Mouse (Mus musculus): ENCODE results near the gene Kcnd3. TPM values are rescaled to one million over a fixed set of nuclear protein-coding genes. Genes with fewer than 3 reads are reported as not detected.

Gene Kcnd3
- polyA plus RNA-seq, 2 experiments from 2014 or later: not detected

GRCm38 (mm10) chr3:105590056-105590672 is 138.0 kb downstream of the Kcnd3 start:
- no peak for ATAC-seq

DNA sequence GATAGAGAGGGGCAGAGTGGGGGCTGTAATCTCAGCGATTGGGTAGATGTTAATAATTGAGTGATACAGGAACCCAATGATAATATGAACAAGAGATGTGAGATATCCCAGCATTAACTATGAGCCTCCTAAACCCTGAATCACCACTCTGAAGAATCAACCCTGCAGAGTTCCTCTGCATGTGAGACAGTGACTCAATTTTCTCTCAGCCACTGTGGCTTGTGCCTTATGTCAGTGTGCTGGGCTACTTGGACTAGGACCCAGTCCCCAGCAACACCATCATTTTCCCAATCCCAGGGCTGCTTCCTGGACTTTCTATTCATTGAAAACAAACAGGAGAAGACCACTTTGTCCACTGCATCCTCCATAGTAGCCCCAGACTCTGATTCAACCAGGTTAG is 139.6 kb downstream of the Kcnd3 start:
- no peak for ATAC-seq

GRCm38 (mm10) chr3:105592246-105592645 is 140.1 kb downstream of the Kcnd3 start:
- no peak for ATAC-seq

DNA sequence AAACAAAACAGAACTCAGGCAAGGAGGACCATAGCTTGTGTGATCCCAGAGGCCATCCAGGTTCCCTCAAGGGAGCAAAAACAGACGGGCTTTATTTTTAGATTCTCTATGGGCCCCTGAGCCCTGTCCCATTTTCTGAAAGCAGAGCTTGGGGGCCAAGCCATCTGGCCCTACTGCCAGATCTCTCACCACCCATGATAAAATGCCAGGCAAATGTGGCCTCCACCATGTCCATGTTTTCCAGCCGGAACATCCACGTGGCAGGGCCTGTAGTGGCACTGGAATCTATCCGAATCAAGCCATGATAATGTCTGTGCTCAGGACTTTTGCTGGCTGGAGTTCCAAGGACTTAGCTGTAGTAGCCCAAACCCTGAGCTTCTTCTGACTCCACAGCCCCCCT is 148.4 kb downstream of the Kcnd3 start:
- no peak for ATAC-seq

DNA sequence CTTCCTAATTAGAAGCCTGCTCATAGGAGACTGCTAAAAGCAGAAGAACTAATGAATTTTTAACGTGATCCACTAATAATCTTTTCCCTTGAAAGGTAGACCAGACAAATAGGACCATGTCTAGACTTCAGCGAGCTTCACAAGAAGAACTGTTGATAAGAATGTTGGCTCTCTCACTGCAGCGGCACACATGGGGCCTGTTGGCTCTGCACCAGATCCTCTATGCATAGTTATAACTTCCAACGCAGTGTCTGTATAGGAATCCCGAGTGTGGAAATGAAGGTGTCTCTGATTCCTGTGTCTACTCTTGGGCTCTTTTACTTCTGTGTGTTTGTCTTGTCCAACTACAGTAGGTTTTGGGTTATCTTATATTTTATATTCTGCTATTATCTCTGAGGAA is 150.8 kb downstream of the Kcnd3 start:
- ATAC-seq: no peak

DNA sequence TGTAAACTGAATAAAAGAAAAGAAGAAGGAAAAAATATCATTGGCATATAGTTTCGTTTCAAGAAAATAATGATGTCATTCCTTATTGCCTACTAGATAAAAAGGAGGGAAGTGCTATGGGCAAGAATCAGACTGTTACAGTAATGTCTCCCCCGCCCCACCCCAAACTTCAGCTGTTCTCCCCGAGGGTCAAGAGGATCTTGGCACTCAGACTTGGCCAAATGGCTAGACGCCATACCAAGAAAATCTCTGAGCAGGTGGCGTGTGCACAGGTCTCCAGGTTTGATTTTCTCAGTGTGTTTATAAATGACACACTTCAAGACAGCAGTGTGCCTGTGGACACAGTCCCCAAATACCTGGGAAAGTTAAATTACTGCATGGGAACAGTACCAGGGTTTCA is 153.6 kb downstream of the Kcnd3 start:
- no peak for ATAC-seq

GRCm38 (mm10) chr3:105608857-105609256 is 156.7 kb downstream of the Kcnd3 start:
- no peak for ATAC-seq

GRCm38 (mm10) chr3:105611531-105612422 is 159.6 kb downstream of the Kcnd3 start:
- no peak for ATAC-seq

DNA sequence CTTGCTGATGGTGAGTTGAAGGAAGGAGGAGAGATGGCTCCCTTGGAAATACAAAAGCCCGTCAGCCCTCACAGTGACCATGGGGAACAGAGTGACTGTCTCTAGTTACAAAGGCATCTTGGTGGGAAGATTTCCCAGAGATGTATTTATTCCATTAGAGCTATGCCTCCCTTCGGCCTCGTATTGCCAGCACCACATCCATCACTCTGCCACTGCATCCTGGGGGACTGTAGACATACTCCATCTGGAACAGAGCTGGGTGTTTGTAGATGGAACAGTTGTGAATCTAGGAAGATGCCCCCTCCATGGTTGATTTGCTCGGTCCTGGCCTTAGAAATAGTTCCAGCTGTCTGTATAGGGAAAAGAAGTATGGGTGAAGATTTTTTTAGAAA is 160.3 kb downstream of the Kcnd3 start:
- ATAC-seq: no peak

DNA sequence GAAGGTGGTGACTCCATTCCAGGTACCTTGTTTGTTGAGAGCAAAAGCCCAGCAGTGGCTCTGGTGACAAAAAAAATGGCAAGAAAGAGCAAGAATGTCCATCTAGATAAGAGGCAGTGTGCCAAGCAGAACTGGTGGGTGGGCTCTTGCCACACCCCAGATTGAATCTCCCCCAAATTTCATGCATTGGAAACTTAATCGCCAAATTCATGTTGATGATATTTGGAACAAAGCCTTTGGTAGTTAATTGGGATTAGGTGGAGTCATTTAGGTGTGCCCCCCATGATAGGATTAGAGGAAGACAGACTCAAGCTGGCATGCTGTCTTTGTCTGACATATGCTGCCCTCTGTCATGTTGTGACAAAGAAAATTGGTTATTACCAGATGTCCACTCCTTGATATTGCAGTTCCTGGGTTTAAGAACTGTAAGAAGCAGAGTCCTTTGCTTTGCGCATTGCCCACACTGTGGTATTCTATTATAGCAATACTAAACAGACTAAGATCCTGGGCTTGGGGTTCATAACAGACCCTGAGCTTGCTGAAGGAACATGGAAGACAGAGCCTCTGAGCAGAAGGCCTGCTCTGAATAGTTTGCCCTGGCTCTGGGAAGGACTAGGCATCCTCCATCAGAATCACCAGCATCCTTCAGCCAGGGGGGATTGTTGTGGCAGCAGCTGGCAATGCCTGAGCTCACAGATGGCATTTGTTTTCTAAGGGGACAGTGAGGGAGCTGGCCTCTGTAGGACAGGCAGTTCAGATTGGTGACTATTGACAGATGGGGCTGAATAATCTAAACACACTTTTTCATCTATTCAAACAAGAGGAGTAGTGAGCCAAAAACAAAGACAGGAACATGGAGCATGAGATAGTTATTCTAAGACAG is 165.0 kb downstream of the Kcnd3 start:
- no peak for ATAC-seq

DNA sequence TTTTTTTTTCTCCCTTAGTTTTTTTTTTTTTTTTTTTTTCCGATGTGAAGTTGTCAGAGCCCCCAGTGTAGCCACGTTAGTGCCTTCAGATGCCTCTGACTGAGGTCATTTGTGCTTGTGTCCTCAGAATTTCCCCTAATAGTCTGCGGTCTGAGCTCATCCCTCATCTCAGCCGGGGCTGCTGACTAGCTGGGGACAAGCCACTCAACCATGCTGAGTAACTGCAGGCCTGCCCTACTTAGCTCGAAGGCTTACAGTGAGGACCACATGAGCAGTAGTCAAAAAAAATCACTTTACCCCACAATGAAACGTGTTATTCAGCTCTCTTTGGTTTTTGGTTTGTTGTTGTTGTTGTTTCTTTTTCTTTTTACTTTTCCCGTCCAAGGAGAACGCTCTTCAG is 169.0 kb downstream of the Kcnd3 start:
- no peak for ATAC-seq

GRCm38 (mm10) chr3:105623137-105623536 is 171.0 kb downstream of the Kcnd3 start:
- no peak for ATAC-seq

- no peak for ATAC-seq
Measured at GRCm38 (mm10) chr3:105625961-105626360, 173.8 kb downstream of the Kcnd3 start.

DNA sequence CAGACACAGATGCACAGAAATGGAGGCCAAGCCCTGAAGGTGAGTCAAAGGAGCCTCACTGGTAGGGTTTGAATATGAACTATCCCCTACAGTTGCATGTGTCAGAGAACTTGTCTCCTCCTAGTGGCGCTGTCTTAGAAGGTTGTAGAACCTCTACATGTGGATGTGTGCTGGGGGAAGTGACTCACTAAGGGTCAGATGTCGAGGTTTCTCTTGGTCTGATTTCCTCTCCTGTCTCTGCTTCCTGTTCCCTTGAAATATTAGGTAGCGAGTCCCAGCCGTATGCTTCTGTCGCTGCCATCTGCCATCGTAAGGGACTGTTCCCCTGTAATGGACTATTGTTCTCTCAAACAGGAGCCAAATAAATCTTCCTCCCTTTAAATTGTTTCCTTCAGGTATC is 175.1 kb downstream of the Kcnd3 start:
- ATAC-seq: no peak

GRCm38 (mm10) chr3:105632296-105632695 is 180.2 kb downstream of the Kcnd3 start:
- no peak for ATAC-seq

DNA sequence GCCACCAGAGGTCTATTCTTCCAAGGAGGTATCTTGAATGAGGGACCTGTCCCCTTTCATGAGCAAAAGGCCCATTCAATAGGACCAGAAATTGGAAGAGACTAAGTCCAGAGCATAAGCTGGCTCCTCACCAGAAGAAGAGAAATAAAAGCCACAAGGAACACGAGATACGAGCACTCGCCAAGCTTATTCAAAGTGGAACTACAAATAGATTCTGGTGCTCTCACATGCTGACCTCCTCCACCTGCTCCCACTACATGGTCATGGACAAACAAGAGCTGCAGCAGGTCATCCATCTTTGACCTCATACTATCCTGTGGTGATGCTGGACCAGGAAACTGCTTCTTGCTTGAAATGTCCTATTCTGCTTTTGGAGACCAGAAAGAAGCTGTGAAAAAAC is 180.9 kb downstream of the Kcnd3 start:
- no peak for ATAC-seq

GRCm38 (mm10) chr3:105642186-105642585 is 190.1 kb downstream of the Kcnd3 start:
- ATAC-seq: no peak

- no peak for ATAC-seq
Measured at GRCm38 (mm10) chr3:105643566-105643965, 191.4 kb downstream of the Kcnd3 start.

GRCm38 (mm10) chr3:105648889-105649567 is 196.9 kb downstream of the Kcnd3 start:
- no peak for ATAC-seq

DNA sequence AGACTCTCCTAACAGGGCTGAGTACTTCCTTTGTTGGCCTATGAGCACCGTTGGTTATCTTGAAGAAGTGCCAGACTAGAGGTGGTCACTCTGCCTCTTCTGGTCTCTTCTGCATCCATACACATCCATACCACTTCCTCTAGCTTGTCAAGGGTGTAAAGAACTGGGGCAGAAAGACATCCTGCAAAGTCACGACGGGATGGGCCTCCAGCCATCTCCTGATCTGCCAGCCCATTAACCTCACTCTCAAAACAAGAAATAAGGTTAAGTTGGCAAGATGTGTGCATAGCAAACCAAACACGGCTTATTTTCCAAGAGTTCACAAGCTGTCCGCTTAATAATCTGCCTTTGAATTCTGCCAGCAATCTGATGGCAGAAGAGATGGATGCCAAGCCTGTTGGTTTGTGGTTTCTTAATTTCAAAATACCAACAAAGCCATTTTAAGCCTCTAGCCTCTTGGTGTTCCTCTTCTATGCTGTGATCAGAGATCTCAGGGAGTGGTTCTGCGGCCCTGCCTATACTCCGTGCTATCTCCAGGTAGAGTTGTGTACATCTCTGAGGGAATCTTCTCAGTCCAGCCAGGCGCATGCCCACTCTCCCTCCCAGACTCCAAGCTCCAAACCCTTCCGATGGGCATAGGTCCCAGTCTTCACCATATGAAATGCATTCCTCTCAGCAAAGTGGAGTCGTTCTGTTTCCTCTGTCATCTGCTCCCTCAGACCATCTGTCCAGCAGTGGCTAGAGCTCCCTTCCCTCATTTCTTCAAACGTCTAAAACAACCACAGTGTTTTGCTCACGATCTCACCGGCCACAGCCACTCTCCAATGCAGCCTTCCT is 201.6 kb downstream of the Kcnd3 start:
- no peak for ATAC-seq

GRCm38 (mm10) chr3:105655031-105655585 is 203.0 kb downstream of the Kcnd3 start:
- ATAC-seq: no peak

Data from activated CD4-positive, CD25-positive, alpha-beta regulatory T cell, adult 4 months (primary cell).